ENCODE assay signal across 8 mouse cellular contexts in the genomic region with DNA sequence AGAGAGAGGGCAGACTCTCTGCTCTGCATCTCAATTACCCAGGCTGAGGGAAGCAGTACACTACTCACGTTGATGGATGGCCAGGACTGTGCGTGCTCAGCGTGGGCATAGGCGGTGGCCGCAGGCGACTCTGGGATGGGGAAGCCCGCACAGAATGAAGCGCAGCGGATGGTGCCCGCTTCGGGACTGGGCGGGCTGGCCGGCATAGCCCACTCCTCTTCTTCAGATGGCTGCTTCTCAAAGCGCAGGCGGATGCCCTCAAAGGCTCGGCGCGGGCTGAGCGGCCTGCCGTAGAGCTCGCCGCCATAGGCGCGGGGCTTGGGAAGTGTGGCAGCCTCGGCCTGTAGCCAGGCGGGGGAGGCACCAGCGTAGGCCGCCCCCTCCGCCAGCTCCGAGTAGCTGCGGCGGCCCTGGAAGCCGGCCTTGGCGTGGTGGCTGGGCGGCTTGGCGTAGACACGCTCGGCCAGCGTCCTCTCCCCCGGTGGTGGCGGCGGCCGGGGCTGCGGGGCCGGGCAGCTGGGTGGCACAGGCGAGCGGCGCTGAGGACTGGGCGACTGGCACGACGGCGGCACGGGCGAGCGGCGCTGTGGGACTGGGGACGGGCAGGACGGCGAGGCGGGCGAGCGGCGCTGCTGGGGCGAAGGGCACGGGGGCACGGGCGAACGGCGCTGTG. TPM values are rescaled to one million over a fixed set of nuclear protein-coding genes. Genes with fewer than 3 reads are reported as not detected.
DNase-seq lines count a peak whose midpoint lies in the region; ATAC-seq and TF ChIP-seq lines count a peak whose summit lies in the region.

No protein-coding gene starts in this region.

- DNase-seq in left cerebral cortex, postnatal 36 days (ENCODE audit: low spot score in 2 of 2), result peak; percentile 47 to 67
- DNase-seq in left cerebral cortex, adult 11 months (ENCODE audit: low spot score), result no peak
- peak; percentile 63 to 71 for DNase-seq in cerebellum, adult 2 months
- peak; percentile 62 for DNase-seq in forebrain, postnatal 0 days
- peak; percentile 31 to 70 for DNase-seq in kidney, postnatal 36 days
- DNase-seq in thymus, postnatal 4 days, result no peak
- DNase-seq in urinary bladder, postnatal 4 days (ENCODE audit: low spot score in 2 of 2), result no peak

- WGBS in cerebellum, adult 2 months, result 19% methylated on average over 69 of the region's 69 CpGs
- WGBS in forebrain, postnatal 0 days, result 17% methylated on average over 63 of the region's 69 CpGs
- 10% methylated on average over 64 of the region's 69 CpGs for WGBS in neural tube, embryonic 14.5 days

- H3K4me2 ChIP-seq in forebrain, postnatal 0 days (ENCODE audit: low read depth), result peak overlapping the region; percentile 60
- H3K4me2 ChIP-seq in neural tube, embryonic 14.5 days (ENCODE audit: low read depth, low read length), result peak overlapping the region; percentile 64

- TF ChIP-seq POLR2A in cerebellum, adult 2 months (IDR thresholded peaks at IDR 0.05; ENCODE audit: borderline replicate concordance, insufficient read depth, low read length), result no peak

- peak overlapping the region; percentile 50 for H3K9ac ChIP-seq in forebrain, postnatal 0 days
- peak overlapping the region; percentile 52 for H3K9ac ChIP-seq in neural tube, embryonic 14.5 days (replicated peaks; ENCODE audit: low read depth, low read length)

- no peak for TF ChIP-seq CTCF in cerebellum, adult 2 months (IDR thresholded peaks at IDR 0.05; ENCODE audit: borderline replicate concordance, insufficient read depth, low read depth, low read length)
- TF ChIP-seq CTCF in forebrain, postnatal 0 days (IDR thresholded peaks at IDR 0.05; ENCODE audit: low read depth), result no peak

- intact Hi-C loops in left cerebral cortex, postnatal 36 days (cut with DNase I), result no loop called here

- no peaks in the 10 kb centered on the region for H3K9me3 ChIP-seq in forebrain, postnatal 0 days (ENCODE audit: low read length)
- H3K9me3 ChIP-seq in neural tube, embryonic 14.5 days (ENCODE audit: control insufficient read depth, low read length), result no peaks in the 10 kb centered on the region

- H3K27me3 ChIP-seq in cerebellum, adult 2 months (ENCODE audit: control insufficient read depth, insufficient read depth, low read length), result no peaks in the 10 kb centered on the region
- H3K27me3 ChIP-seq in forebrain, postnatal 0 days (ENCODE audit: insufficient read depth, low read length), result no peaks in the 10 kb centered on the region
- no peaks in the 10 kb centered on the region; the same call in 1 of the 2 replicates for H3K27me3 ChIP-seq in neural tube, embryonic 14.5 days (ENCODE audit: control insufficient read depth, insufficient read depth, low read length)

- H3K36me3 ChIP-seq in forebrain, postnatal 0 days (ENCODE audit: insufficient read depth), result peaks cover 22% of the 10 kb centered on the region
- H3K36me3 ChIP-seq in neural tube, embryonic 14.5 days (ENCODE audit: control insufficient read depth, insufficient read depth, low read length), result peaks cover 16% of the 10 kb centered on the region; the same call in 1 of the 2 replicates

- peak; percentile 83 for ATAC-seq in forebrain, postnatal 0 days
- peak; percentile 74 for ATAC-seq in neural tube, embryonic 14.5 days (ENCODE audit: low read depth)

- 0 out of 2 replicates have a peak, but pooled peaks cover 3% of the 10 kb centered on the region for H3K4me1 ChIP-seq in cerebellum, adult 2 months (ENCODE audit: control insufficient read depth, insufficient read depth, low read length)
- H3K4me1 ChIP-seq in forebrain, postnatal 0 days (ENCODE audit: insufficient read depth), result peaks cover 13% of the 10 kb centered on the region
- peaks cover 20% of the 10 kb centered on the region for H3K4me1 ChIP-seq in neural tube, embryonic 14.5 days (ENCODE audit: control insufficient read depth, insufficient read depth, low read length)

- peak overlapping the region; percentile 25; the same call in 1 of the 2 replicates for H3K27ac ChIP-seq in cerebellum, adult 2 months (ENCODE audit: insufficient read depth, low read length)
- peak overlapping the region; percentile 50; the same call in 1 of the 2 replicates for H3K27ac ChIP-seq in forebrain, postnatal 0 days (ENCODE audit: low read depth, low read length)
- peak overlapping the region; percentile 75 for H3K27ac ChIP-seq in neural tube, embryonic 14.5 days (ENCODE audit: low read depth, low read length)

- H3K4me3 ChIP-seq in cerebellum, adult 2 months (replicated peaks; ENCODE audit: insufficient read depth, low read depth, low read length), result peak overlapping the region; percentile 42
- H3K4me3 ChIP-seq in forebrain, postnatal 0 days (ENCODE audit: low read depth, low read length), result peak overlapping the region; percentile 33
- peak overlapping the region; percentile 20 for H3K4me3 ChIP-seq in neural tube, embryonic 14.5 days (ENCODE audit: low read depth, low read length)

RNA-seq across cellular contexts. Expression of a gene that starts 12.6 kb away (rescaled TPM):
- 10 to 100 TPM; 42.9 to 53.7 TPM for total RNA-seq in left cerebral cortex, postnatal 36 days (2021)
- 94.3 and 97.7 TPM in 2 replicates for polyA plus RNA-seq in cerebellum, adult 2 months (2012; rRNA removed)
- total RNA-seq in forebrain, postnatal 0 days (2014; rRNA removed), result 35.8 and 36.4 TPM in 2 replicates
- 9.2 and 9.9 TPM in 2 replicates for polyA plus RNA-seq in forebrain, postnatal 0 days (2015; fragmentation: Nextera tagmentation; extraction: Ambion mirVana)
- 8.4 and 9.0 TPM in 2 replicates for polyA plus RNA-seq in neural tube, embryonic 14.5 days (2014; fragmentation: Nextera tagmentation; extraction: Ambion mirVana)

RNA-seq across cellular contexts. Expression of a gene that starts 23.6 kb away (rescaled TPM):
- total RNA-seq in left cerebral cortex, postnatal 36 days (2021), result under 1 TPM; 0.17 to 0.32 TPM
- 0.03 TPM in 2 replicates for polyA plus RNA-seq in cerebellum, adult 2 months (2012; rRNA removed)
- total RNA-seq in forebrain, postnatal 0 days (2014; rRNA removed), result 1.6 and 1.7 TPM in 2 replicates
- polyA plus RNA-seq in forebrain, postnatal 0 days (2015; fragmentation: Nextera tagmentation; extraction: Ambion mirVana), result 2.2 and 2.9 TPM in 2 replicates
- polyA plus RNA-seq in neural tube, embryonic 14.5 days (2014; fragmentation: Nextera tagmentation; extraction: Ambion mirVana), result 0.14 and 0.21 TPM in 2 replicates

RNA-seq across cellular contexts. Expression of a gene that starts 49.0 kb away (rescaled TPM):
- 100 to 1,000 TPM; 114 to 119 TPM for total RNA-seq in left cerebral cortex, postnatal 36 days (2021)
- 82.0 and 83.9 TPM in 2 replicates for polyA plus RNA-seq in cerebellum, adult 2 months (2012; rRNA removed)
- total RNA-seq in forebrain, postnatal 0 days (2014; rRNA removed), result 112 and 124 TPM in 2 replicates
- 19.2 and 24.6 TPM in 2 replicates for polyA plus RNA-seq in forebrain, postnatal 0 days (2015; fragmentation: Nextera tagmentation; extraction: Ambion mirVana)
- 32.1 and 38.0 TPM in 2 replicates for polyA plus RNA-seq in neural tube, embryonic 14.5 days (2014; fragmentation: Nextera tagmentation; extraction: Ambion mirVana)

Comparison
In these comparisons a context has a peak if more than half of its experiments do, and no peak if none do; other contexts are left out.
1. DNase-seq: peak in left cerebral cortex, postnatal 36 days (2 of 2), cerebellum, adult 2 months (2 of 2), forebrain, postnatal 0 days (single experiment) and kidney, postnatal 36 days (2 of 2); none in left cerebral cortex, adult 11 months (single experiment), thymus, postnatal 4 days (single experiment) and urinary bladder, postnatal 4 days (0 of 2).
2. H3K27ac ChIP-seq: peak in every context shown above with its lines; median percentile 75 in neural tube, embryonic 14.5 days; 50 in forebrain, postnatal 0 days; 25 in cerebellum, adult 2 months.
3. Peak in every context shown above with its lines, with median percentiles within 50 percentile points of each other: H3K4me3 ChIP-seq.